Mouse (Mus musculus) CH12.LX (cell line): Measurements from ENCODE around the gene Drc7. TPM values are rescaled to one million over a fixed set of nuclear protein-coding genes. Genes with fewer than 3 reads are reported as not detected.
A peak's percentile ranks its signal among the peaks of the same experiment; 100 is the strongest.

ENCODE experiments used
- DNase-seq: peaks from one replicate; pipeline ENCODE4 v3.0.0-alpha.2; 2013; ENCODE audit errors: extremely low read depth
- H3K27ac ChIP-seq: 2 replicates; pipeline ENCODE4 v1.5.1; 2012; ENCODE audit warnings: low read depth, mild to moderate bottlenecking, control low read depth, moderate library complexity; ENCODE audit not compliant: insufficient read depth
- H3K27me3 ChIP-seq: replicated peaks from 2 replicates; pipeline ENCODE3; 2012; ENCODE audit warnings: inconsistent platforms
- H3K36me3 ChIP-seq, 2 experiments: replicated peaks in 1 of 2; 2 replicates each; pipeline versions ENCODE3 to v1.6.1; 2012; ENCODE audit warnings: inconsistent platforms in 1 of 2, low read length in 1 of 2, mild to moderate bottlenecking in 1 of 2, mixed read lengths in 1 of 2, moderate library complexity in 1 of 2; ENCODE audit not compliant: control insufficient read depth in 1 of 2, insufficient read depth in 1 of 2
- H3K4me1 ChIP-seq, 2 experiments: 2 replicates each; pipeline ENCODE4 v1.6.1; 2012; ENCODE audit warnings: inconsistent platforms in 1 of 2, moderate library complexity in 1 of 2; ENCODE audit not compliant: insufficient read depth in 2 of 2, control insufficient read depth in 1 of 2
- H3K4me2 ChIP-seq: 2 replicates; pipeline ENCODE4 v1.6.1; 2012; ENCODE audit warnings: low read depth, mild to moderate bottlenecking, control low read depth; ENCODE audit not compliant: poor library complexity, insufficient read depth, severe bottlenecking
- H3K4me3 ChIP-seq, 3 experiments: fragments of 150-350 bp in 1 of 3; sonication (generic) in 1 of 3; replicated peaks in 1 of 3; 2 replicates each; pipeline versions ENCODE3 to v1.5.1; 2011 to 2012; ENCODE audit warnings: low read depth in 2 of 3, low read length in 2 of 3, mild to moderate bottlenecking in 2 of 3, moderate library complexity in 2 of 3, control low read depth in 1 of 3, improper control_type of control experiment in 1 of 3, inconsistent platforms in 1 of 3, mixed read lengths in 1 of 3; ENCODE audit not compliant: poor library complexity in 1 of 3
- H3K79me2 ChIP-seq: replicated peaks from 2 replicates; pipeline ENCODE4 v1.6.1; 2012; ENCODE audit warnings: mild to moderate bottlenecking, moderate library complexity; ENCODE audit not compliant: control insufficient read depth, poor library complexity, insufficient read depth, severe bottlenecking; ENCODE audit errors: extremely low read depth
- H3K9ac ChIP-seq: 2 replicates; pipeline ENCODE4 v1.6.1; 2012; ENCODE audit warnings: low read depth, mild to moderate bottlenecking, control low read depth, moderate library complexity; ENCODE audit not compliant: insufficient read depth
- H3K9me3 ChIP-seq: replicated peaks from 2 replicates; pipeline ENCODE3; 2012; ENCODE audit warnings: low read length, inconsistent platforms, mixed read lengths
- CHD2 ChIP-seq: IDR thresholded peaks from 2 replicates; pipeline ENCODE4 v1.6.1; 2011; ENCODE audit warnings: low read length, improper control_type of control experiment
- CTCF ChIP-seq, 2 experiments: IDR thresholded peaks in 1 of 2; conservative IDR thresholded peaks in 1 of 2; 2 replicates each; pipeline ENCODE4 v1.5.1; 2011 to 2012; ENCODE audit warnings: low read depth in 2 of 2, low read length in 2 of 2, improper control_type of control experiment in 1 of 2, inconsistent platforms in 1 of 2, mild to moderate bottlenecking in 1 of 2, moderate library complexity in 1 of 2
- ELF1 ChIP-seq: IDR thresholded peaks from 2 replicates; pipeline ENCODE4 v1.6.1; 2014; ENCODE audit warnings: low read depth, mild to moderate bottlenecking, inconsistent platforms, low read length, improper control_type of control experiment
- EP300 ChIP-seq: IDR thresholded peaks from 2 replicates; pipeline ENCODE4 v1.6.1; 2011; ENCODE audit warnings: low read length, improper control_type of control experiment
- HCFC1 ChIP-seq: IDR thresholded peaks from 2 replicates; pipeline ENCODE4 v1.6.1; 2012; ENCODE audit warnings: low read depth, mild to moderate bottlenecking, inconsistent platforms, low read length, improper control_type of control experiment
- IRF4 ChIP-seq: IDR thresholded peaks from 2 replicates; pipeline ENCODE4 v1.6.1; 2014; ENCODE audit warnings: low read depth, mild to moderate bottlenecking, inconsistent platforms, low read length, improper control_type of control experiment
- JUN ChIP-seq: IDR thresholded peaks from 2 replicates; pipeline ENCODE4 v1.6.1; 2011; ENCODE audit warnings: low read depth, mild to moderate bottlenecking, low read length, improper control_type of control experiment, moderate library complexity; ENCODE audit not compliant: insufficient read depth
- JUND ChIP-seq: conservative IDR thresholded peaks from 2 replicates; pipeline ENCODE4 v1.6.1; 2011; ENCODE audit warnings: low read depth, low read length, improper control_type of control experiment
- KAT2A ChIP-seq: IDR thresholded peaks from 2 replicates; pipeline ENCODE4 v1.6.1; 2012; ENCODE audit warnings: low read length, improper control_type of control experiment, inconsistent platforms; ENCODE audit not compliant: insufficient replicate concordance
- MAFK ChIP-seq: IDR thresholded peaks from 2 replicates; pipeline ENCODE4 v1.6.1; 2011; ENCODE audit warnings: low read length, improper control_type of control experiment; ENCODE audit not compliant: insufficient replicate concordance
- MAX ChIP-seq: IDR thresholded peaks from 2 replicates; pipeline ENCODE4 v1.6.1; 2011; ENCODE audit warnings: low read length, improper control_type of control experiment
- PAX5 ChIP-seq: IDR thresholded peaks from 2 replicates; pipeline ENCODE4 v1.6.1; 2012; ENCODE audit warnings: low read length, inconsistent platforms, mixed read lengths
- POLR2A ChIP-seq: IDR thresholded peaks from 2 replicates; pipeline ENCODE4 v1.6.1; 2011; ENCODE audit warnings: low read depth, mild to moderate bottlenecking, improper control_type of control experiment, low read length
- RCOR1 ChIP-seq: conservative IDR thresholded peaks from 2 replicates; pipeline ENCODE4 v1.6.1; 2012; ENCODE audit warnings: low read depth, mild to moderate bottlenecking, inconsistent platforms, low read length, improper control_type of control experiment
- SIN3A ChIP-seq: IDR thresholded peaks from 2 replicates; pipeline ENCODE4 v1.6.1; 2012; ENCODE audit warnings: low read length, improper control_type of control experiment, inconsistent platforms
- TCF12 ChIP-seq: IDR thresholded peaks from 2 replicates; pipeline ENCODE4 v1.6.1; 2014; ENCODE audit warnings: low read depth, mild to moderate bottlenecking, inconsistent platforms, low read length, improper control_type of control experiment
- USF1 ChIP-seq: IDR thresholded peaks from 2 replicates; pipeline ENCODE4 v1.6.1; 2014; ENCODE audit warnings: low read depth, mild to moderate bottlenecking, inconsistent platforms, low read length, improper control_type of control experiment
- ZMIZ1 ChIP-seq: IDR thresholded peaks from 2 replicates; pipeline ENCODE4 v1.6.1; 2012; ENCODE audit warnings: low read depth, mild to moderate bottlenecking, inconsistent platforms, low read length, improper control_type of control experiment
- dilution Hi-C: fragments of 300-500 bp; cut with MboI; formaldehyde crosslinking; loops from 2 replicates; pipeline ENCODE4 v1.14.3; 2020; ENCODE audit warnings: low sequenced_read_pairs; ENCODE audit not compliant: extremely low pct_unique_long_range_greater_than_20kb, extremely low pct_ligation_motif_present
- in situ Hi-C: fragments of 300-500 bp; cut with MboI; formaldehyde crosslinking; loops from 3 replicates; pipeline ENCODE4 v1.14.3; 2019; ENCODE audit warnings: low sequenced_read_pairs, low pct_ligation_motif_present, low pct_unique_long_range_greater_than_20kb, mixed read lengths
- polyA plus RNA-seq: library from polyadenylated mRNA; unstranded; fragments of >175 nt; gene quantifications from 2 replicates; pipeline ENCODE4 v1.2.1, GENCODE M21; 2012; ENCODE audit warnings: low read depth; ENCODE audit not compliant: insufficient read length
- total RNA-seq, 2 experiments: library from RNA; depleted of rRNA; stranded (reverse); fragments of 300-350 nt in 1 of 2; fragments of >200 nt in 1 of 2; gene quantifications; 2 replicates each; pipeline ENCODE4 v1.2.3; 2012 to 2014

Drc7 gene
- total and polyA plus RNA-seq, 3 experiments: not detected

DNA sequence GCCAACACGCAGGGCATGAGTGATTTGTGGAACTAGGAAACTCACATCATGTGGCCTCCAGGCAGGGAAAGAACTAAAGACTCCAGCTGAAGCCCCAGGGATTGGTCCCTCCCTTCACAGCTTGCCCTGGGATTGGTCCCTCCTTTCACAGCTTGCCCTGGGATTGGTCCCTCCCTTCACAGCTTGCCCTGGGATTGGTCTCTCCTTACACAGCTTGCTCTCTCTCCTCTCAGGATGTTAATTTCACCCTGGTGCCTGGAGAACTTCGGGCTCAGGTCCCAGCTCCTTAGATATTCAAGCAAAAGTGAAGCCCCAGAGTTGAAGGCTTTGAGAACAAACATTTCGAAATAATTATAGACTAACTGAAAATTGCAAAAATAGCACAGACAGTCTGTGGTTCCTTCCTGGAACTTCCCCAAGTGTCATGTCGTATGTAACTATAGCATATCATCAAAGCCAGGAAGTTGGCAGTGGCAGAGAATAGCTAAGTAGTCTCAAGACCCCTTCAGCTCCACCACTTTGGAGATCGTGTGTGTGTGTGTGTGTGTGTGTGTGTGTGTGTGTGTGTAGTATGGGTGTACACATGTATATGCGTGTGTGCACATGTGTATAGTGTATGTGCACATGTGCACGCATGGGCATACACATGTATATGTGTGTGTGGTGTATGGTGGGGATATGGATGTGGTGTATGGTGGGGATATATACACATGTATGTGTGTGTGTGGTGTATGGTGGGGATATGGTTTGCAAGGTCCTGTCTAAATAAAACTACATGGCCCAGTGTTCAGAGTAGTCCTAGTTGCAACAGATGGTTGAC, 17.6 kb upstream of the Drc7 start:
- Histone ChIP-seq H3K79me2 (no peaks in the 10 kb centered on the region), H3K27me3 (peaks cover 32% of the 10 kb centered on the region), H3K4me1 (peaks cover 15% of the 10 kb centered on the region in 2 experiments), H3K36me3 (no peaks in the 10 kb centered on the region), H3K9me3 (no peaks in the 10 kb centered on the region), H3K9ac (no peak overlapping the region), H3K4me2 (peak overlapping the region; percentile 30; the same call in 1 of the 2 replicates), H3K27ac (no peak overlapping the region), H3K4me3 (peak overlapping the region in 1 of 3 experiments; percentile 29)
- TF ChIP-seq ZMIZ1 (no peak), MAFK (no peak), ELF1 (no peak), RCOR1 (no peak), JUN (no peak), IRF4 (no peak), USF1 (no peak), POLR2A (no peak), SIN3A (no peak), JUND (no peak), KAT2A (no peak), HCFC1 (no peak), CTCF (conservative IDR thresholded peaks at IDR 0.05 in 1 of 2, IDR thresholded peaks at IDR 0.05 in 1 of 2; ENCODE audit: low read depth in 2 of 2, low read length in 2 of 2) (no peak), TCF12 (no peak), EP300 (no peak), MAX (no peak)
- dilution Hi-C loops (no loop called here), in situ Hi-C loops (no loop called here)
- peak; percentile 34 for DNase-seq

DNA sequence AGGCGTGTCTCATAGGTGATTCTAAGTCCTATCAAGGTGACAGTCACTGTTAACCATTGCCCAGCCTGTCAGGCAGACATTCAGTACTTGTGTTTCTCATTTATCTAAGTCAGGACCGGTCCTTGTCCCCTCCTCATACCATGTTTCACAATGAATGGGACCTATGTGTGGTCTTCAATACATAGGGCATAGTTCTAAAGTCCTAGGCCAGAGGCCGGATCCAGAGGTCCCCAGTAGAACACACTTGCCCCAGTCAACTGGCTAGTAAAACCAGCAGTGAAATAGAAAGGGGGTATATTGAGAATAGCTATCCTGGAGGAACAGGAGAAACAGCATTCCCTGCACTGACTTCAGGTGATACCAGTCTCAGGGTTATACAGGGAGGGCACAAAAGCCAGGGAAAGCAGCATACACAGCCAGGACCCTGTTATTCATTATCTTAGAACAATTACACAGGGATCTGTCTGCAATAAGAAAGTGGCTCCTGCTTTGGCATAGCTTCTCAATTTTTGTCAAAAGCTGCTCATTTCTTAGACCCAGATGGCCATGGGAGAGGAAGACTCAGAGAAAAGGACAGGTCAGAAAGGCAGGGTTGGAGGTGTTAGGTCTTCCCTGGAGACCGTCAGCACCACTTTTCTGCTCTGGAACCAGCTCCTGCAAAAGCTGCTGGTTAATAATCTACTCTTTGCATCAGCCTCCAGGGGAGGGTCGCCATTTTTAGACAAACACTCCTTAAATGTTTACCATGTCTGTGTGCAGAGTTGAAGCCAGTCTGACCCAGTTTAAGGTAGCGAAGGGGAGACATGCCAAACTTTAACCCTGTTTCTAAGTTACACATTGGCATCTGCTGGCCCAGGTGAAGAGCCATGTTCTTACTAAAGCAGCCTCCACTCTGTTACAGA, 12.8 kb upstream of the Drc7 start:
- no peak overlapping the region for H3K4me2 ChIP-seq
- H3K9me3 ChIP-seq: no peaks in the 10 kb centered on the region
- no peaks in the 10 kb centered on the region for H3K79me2 ChIP-seq
- no peak for TF ChIP-seq PAX5
- no peak for TF ChIP-seq CHD2
- H3K9ac ChIP-seq: no peak overlapping the region
- H3K4me3 ChIP-seq: no peak overlapping the region
- no peak for DNase-seq
- H3K27ac ChIP-seq: no peak overlapping the region
- no peaks in the 10 kb centered on the region for H3K36me3 ChIP-seq
- in situ Hi-C loops (no loop called here), dilution Hi-C loops (no loop called here)
- H3K27me3 ChIP-seq: peaks cover 29% of the 10 kb centered on the region
- H3K4me1 ChIP-seq: peaks cover 9 to 10% of the 10 kb centered on the region in 2 experiments
